Mouse (Mus musculus): ENCODE data around the gene Vstm4.

Vstm4 gene

GRCm38 (mm10) chr14:32859831-32860569 lies 3.4 kb downstream of the Vstm4 start:
- DNase-seq (ENCODE audit: low read depth, low spot score) = peak; percentile 18

GRCm38 (mm10) chr14:32861149-32861581 lies 4.6 kb downstream of the Vstm4 start:
- no peak for DNase-seq (ENCODE audit: low read depth, low spot score)

DNA sequence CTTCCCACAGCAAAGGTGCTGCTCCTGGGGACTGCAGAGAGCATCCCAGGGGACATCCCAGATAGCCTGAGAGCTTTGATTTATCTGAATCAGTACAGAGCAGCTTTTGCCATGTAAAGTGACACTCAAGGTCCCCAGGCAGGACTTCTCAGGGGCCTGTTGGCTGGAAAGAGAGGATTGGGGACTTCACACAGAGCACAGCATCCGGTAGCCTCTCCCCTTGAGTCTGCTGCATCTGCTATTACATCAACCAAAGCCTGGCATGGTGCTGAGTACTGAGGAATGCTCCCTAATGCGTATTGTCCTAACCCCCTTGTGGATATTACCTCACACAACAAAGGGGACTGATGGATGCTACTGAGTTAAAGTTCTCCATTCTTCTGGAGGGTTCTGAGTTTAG lies 5.1 kb downstream of the Vstm4 start:
- no peak for DNase-seq (ENCODE audit: low read depth, low spot score)

DNA sequence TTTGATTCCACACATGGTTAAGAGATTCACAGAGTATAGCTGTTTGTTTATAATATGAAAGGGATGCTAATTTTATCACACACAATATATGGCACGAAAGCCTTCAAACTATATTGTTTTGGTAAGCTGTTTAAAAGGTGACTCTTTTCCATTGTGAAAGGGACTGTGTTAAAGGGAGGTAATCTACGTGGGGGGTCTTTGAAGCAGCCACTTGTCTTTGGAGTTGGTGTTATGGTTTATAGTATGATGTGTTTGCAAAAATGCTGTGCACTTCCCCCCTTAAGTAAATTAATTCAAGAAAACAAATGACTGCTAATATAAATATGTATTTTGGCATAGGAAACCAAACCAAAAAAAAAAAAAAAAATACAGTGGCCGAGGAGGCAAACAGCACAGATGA lies 8.8 kb downstream of the Vstm4 start:
- DNase-seq (ENCODE audit: low read depth, low spot score) = no peak

- DNase-seq (ENCODE audit: low read depth, low spot score) = no peak
Observed at GRCm38 (mm10) chr14:32871963-32872362, 15.4 kb downstream of the Vstm4 start.

GRCm38 (mm10) chr14:32877549-32877948 lies 21.0 kb downstream of the Vstm4 start:
- no peak for DNase-seq (ENCODE audit: low read depth, low spot score)

- no peak for DNase-seq (ENCODE audit: low read depth, low spot score)
Observed at GRCm38 (mm10) chr14:32880332-32880731, 23.8 kb downstream of the Vstm4 start.

DNA sequence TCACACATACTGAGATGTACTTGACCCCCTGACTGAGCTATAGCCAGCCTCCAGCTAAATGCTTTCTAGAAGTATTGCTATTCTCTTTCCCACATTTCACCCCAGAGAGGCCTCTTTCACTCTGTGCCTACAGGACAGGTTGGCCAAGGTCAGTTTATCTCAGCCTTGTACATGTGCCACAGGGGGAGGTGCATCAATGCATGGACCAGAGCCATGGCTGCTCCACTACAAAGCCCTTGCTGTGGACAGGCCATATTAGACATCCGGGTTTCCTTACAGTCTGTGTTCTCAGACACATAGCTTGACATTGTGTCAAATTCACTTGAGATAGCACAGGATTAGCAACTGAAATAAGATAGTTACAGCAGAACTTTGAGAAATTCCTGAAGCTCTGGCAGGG lies 25.1 kb downstream of the Vstm4 start:
- no peak for DNase-seq (ENCODE audit: low read depth, low spot score)

DNA sequence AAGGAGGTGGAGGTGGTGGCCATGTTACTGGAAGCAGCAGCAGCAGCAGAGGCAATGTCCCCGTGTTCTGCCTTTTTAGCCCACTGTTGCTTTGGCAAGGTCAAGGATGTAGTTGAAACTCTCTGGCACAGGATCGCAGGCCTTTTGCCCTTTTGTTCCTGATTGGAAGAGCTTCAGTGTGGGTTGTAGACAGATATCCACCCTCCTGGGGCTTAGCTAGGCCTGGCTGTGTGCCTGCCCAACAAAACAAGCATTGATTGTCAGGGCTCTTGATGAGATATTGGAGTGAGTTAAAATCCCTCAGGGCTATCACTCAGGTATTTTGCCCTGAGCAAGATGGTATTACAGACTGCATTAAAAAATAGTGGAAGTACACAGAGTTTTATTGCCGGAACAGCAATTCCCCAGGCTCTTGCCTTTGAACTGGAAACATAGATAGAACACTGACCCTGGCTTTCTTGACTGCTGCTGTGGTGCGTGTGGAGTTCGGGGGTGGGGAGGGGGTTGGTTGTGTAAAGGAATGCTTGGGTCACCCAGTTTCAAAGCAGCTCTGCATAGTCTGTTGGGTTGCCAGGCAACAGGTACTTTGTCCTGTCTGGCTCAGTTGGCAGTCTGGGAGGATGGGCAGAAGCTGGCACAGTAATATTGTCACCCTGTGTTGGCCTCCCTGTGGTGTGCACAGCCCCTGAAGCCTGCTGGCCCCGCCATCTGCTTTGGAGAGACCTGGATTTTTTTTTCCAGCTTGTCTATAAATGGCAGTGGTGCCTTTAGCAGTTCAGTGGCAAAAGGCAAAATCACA lies 32.5 kb downstream of the Vstm4 start:
- no peak for DNase-seq (ENCODE audit: low read depth, low spot score)

DNA sequence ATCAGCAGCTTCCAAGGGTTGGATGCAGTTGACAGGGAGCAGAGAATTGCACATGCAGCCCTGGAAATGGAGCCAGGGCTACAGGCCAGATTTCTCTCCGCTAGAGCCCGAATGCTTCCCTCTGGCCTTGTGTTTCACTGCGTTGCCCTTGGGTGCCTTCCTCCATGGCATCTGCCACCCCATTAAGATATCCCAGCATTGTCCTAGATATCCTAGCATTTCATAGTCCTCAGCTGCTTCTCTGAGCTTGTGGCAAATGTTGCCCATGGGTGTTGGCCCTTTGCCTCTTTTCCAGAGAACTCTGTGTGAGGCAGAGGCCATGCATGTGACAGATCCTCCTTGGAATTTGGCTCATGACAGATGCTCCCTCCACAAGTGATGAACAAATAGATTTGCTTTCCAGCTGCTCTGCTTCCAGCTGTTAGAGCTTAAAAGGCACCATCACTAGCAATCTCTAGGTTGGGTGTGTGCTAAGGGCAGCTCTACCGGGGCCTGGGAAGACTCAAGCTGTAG lies 37.8 kb downstream of the Vstm4 start:
- DNase-seq (ENCODE audit: low read depth, low spot score) = no peak

DNA sequence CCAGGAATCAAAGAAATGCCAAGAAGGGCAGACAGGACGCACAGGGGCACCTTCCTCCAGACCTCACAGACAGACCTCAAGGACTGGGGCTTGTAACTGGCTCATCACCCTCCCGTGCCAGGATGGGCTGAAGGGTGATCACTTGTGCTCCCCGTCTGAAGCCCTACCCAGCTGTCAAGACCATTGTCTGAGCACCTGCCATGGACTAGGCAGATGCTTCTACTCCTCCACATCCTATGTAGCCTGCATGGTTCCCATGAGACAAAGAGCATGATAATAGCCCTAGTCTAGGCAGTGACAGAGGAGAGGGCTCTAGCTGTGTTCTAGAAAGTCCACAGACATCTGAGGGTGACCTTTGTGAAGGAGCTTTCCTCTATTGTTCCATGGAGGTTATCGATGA lies 38.3 kb downstream of the Vstm4 start:
- DNase-seq (ENCODE audit: low read depth, low spot score) = no peak

DNA sequence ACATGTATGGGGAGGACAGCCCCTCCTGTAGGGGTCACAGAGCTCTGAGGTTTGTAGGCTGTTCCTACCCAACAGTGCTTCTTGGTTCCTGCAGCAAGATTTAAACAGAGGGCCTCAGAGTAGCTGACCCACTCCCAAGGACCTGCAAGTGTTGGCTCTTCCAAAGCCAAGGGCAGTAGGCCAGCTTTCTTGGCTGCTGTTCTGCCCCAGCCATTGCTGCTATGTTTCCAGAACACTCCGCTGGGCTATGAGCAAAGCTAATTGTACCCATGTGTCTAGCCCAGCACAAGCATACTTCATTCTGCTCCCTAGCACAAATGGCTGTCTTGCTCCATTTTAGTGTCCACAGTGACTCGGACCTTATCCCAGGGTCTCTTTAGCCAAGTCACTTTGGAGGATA lies 40.3 kb downstream of the Vstm4 start:
- no peak for DNase-seq (ENCODE audit: low read depth, low spot score)

DNA sequence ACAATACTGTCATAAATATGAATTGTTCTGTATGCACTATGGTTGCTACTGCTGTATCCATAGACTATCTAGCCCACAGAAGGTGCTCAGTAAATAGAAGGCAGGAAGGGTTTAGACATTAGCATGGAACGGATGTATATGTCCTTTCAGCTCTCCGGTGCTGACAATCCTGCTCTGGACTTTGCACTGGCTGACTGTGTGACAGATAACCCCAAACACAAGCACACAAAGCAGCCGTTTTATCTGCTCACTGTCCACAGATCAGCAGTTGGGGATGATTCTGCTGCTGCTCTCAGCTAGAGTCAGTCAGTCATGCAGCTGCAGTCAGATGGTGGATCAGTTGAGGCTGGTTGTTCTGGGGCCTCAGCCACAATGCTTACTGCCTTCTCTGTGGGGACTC lies 46.6 kb downstream of the Vstm4 start:
- DNase-seq (ENCODE audit: low read depth, low spot score) = no peak

GRCm38 (mm10) chr14:32906545-32906944 lies 50.0 kb downstream of the Vstm4 start:
- no peak for DNase-seq (ENCODE audit: low read depth, low spot score)

DNA sequence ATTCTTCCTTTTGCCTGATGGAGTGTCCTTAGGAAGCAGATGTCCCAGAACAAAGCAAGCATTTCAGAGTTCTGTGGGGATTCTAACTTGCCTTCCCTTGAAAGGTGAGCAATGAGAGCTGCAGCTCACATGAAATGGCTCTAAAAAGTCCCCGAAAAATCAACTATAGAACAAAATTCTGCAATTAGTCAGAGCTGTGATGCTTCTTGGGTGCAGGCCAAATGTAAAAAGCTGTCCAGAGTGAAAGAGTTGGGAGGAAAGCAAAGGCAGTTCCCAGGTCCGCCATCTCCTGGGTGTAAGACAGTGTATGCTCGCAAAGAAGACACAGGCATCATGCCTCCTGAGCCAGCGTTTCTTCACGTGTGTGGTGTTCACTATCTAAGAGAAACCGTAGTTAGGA lies 52.6 kb downstream of the Vstm4 start:
- DNase-seq (ENCODE audit: low read depth, low spot score) = no peak

DNA sequence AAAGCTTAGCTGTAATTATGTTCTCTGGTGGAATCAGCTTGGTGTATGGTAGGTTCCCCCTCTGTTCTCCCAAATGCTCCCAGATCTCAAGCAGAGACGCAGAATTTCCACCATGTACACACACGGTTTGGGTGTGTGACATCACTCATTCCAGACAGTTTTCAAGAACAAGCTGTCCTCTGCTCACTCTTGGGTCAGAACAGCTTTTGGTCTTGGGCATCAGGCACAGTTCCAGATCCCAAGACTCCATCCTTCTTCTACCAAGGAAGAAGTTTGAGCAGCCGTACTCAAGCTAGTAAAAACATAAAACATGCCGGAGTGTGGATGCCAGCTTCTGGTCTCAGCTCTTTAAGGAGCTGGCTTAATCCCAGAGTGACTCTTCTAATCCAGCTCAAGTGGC lies 54.6 kb downstream of the Vstm4 start:
- no peak for DNase-seq (ENCODE audit: low read depth, low spot score)

- no peak for DNase-seq (ENCODE audit: low read depth, low spot score)
Observed at GRCm38 (mm10) chr14:32915360-32915759, 58.8 kb downstream of the Vstm4 start.

DNA sequence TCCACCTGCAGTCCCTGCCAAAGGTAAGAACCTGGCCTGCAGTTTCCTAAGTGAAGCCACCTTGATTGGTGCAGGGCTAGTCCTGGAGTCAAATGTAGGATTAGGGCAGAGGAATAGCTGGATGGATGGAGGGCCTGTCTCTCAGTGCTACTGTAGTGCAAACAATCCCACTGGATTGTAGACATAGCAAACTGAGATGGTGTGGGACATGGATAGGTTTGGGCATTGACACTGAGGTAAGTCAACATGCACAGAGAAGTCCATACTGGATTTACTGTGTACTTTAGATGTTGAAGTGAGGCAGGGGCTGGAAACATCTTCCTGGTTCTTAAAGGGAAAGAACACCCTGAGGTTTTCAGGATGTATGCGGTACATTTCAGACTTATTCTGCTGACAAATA lies 61.4 kb downstream of the Vstm4 start:
- DNase-seq (ENCODE audit: low read depth, low spot score) = no peak

DNA sequence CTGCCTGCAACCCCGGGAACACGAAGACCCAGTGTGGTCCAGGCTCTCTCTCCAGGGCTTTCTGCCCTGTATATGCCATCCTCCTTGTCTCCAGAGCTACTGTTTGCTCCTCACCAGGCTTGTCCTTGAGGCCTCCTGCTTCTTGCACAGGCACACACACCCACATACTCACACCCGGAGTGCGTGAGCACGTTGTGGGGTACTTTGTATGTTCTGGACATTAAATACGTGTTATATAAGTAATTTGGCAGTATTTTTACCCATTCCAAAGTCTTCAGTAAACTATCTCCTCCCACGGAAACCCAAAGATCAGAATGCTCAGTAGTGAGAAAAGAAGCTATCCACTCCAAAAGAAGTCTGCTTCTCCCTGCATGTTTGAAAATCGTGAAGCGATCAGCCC lies 67.3 kb downstream of the Vstm4 start:
- no peak for DNase-seq (ENCODE audit: low read depth, low spot score)

DNA sequence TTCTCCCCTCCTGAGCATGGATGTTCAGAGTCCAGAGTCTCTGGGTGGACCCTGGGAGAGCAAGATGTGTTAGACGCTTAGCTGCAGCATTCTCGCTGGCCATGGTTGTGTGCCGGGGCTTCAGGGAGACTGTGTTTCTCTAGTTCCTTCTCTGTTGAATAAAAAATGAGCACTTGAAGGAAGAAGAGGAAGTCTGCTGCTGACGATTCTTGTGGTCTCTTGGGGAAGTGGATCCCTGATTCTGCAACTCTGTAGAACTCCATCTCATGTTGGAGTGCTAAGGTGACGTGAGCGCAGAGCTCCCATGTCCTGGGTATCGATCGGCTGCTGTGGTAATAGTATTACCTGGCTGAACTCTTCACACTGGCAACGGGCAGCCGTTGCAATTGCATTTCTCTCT lies 75.2 kb downstream of the Vstm4 start:
- DNase-seq (ENCODE audit: low read depth, low spot score) = no peak

GRCm38 (mm10) chr14:32932220-32932619 lies 75.7 kb downstream of the Vstm4 start:
- no peak for DNase-seq (ENCODE audit: low read depth, low spot score)

DNA sequence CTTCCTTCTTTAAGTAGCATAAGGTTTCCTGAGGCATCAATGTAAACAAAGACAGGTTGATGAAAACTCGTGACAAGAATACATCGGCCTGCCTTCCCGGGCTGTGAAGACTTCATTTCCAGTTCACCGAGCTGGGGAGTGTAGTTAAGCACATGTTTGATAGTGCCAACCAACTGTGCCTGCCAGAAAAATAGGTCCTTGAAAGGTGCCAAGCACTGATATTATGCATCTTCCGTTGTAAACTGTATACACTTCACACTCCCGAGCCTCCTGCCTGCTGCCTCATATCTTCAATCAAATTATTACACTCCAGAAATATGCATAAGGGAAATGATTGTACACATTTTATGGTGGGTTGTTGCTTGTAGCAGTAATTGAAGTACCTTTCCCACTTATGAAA lies 77.5 kb downstream of the Vstm4 start:
- no peak for DNase-seq (ENCODE audit: low read depth, low spot score)

DNA sequence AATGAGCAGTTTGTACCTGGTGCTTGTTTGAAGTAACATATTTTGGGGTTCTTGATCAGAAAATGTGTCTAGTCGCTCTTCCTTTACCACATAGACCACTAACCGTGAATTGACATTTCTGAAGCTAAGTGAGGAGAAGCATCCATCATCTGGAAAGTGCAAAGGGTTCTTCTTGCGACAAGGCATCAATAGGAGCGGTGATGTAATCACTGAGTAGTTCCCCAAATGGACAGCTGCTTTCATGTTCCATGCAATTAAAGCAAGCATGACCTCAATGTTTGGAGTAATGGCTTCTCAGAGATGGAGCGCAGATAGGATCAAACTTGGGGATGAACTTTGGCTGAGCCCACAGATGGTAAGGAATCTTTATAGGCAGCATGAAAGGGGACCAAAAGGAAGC lies 82.7 kb downstream of the Vstm4 start:
- no peak for DNase-seq (ENCODE audit: low read depth, low spot score)
